Mouse (Mus musculus) mature B cell (primary cell): ENCODE measurements around the gene Pkdcc.

Experiments
- in situ Hi-C: fragments of 300-500 bp; cut with MboI; formaldehyde crosslinking; loops from 2 replicates; pipeline ENCODE4 v1.14.3; 2019

Gene Pkdcc

DNA sequence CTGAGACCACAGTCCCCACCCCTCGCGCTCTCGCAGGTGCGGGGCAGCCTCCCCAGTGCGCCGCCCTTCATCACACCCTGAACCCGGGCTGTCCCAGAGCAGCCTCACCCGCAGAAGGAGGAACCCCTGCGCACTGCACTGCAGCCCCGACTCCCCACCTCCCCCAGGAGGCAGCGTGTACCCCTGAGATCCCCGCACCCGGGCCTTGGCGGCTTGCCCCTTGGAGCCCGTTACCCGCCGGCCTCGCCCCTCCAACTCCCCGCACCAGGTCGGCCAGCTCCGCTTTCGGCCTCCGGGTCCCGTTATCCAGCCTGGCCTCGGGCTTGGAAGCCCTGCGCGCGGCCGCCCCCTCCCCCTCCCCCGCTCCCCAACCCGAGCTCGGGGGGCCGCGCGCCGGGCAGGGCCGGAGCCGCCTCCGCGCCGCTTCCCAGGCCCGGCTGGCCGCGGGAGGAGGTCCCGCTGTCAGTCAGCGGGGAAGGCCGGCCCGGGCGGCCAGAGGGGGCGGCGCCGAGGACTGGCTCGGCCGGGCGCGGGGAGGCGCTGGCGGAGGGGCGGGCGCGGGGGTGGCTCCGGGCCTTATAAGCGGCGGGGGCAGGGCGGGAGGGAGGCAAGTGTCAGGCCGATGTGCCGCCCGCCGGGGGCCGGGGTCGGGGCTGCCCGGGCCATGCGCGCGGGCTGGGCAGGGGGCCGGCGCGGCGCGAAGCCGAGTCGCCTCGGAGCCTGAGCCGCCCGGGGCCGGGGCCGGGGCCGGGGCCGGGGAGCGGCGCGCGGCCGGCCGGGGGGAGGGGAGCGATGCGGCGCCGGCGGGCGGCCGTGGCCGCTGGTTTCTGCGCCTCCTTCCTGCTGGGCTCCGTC is at the start of gene Pkdcc:
Gene Pkdcc, plus strand, starts transcription at position 619 of the 855 bp plus-strand sequence.
- in situ Hi-C loops: no loop called here

DNA sequence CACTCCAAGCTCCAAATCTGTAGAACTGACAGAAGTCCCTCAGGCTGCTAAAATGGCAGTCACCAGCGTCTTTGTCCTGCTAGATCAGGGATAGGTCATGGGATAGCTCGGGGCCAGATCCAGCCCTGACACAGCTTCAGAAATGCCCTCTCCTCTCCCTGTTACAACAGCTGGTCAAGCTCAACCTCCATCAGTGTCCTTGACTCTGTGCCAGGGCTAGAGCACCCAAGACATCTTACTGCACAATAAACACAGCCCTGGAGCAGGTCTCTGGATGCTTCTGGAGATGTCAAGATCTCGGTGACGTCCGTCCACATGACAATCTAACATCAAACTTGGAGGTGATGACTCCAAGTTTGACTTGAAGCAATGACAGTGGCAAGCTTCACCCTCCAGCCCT is 48.9 kb upstream of the Pkdcc start:
- in situ Hi-C loops: no loop called here

- in situ Hi-C loops: no loop called here
These were observed 38.9 kb upstream of the Pkdcc start for GRCm38 (mm10) chr17:83176146-83176545.

- in situ Hi-C loops: no loop called here
These were observed 36.5 kb upstream of the Pkdcc start for GRCm38 (mm10) chr17:83178483-83179150.

DNA sequence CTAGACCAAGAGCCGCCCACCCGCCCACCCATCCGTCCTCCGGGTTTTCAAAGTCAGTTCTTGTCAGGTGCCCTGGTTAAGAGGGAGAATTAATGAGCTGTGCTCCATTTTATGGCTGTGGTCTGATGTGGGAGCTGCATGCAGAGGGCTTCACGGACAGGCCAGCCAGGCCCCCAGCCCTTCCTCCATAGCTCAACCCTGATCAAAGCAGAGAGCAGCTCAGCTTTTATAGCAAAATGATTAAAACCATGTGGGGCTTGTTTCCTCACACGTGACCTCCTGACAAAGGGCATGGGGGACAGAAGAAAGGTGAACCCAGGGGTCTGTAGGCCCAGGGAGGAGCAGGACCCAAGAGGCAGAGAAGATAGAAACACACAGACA is 36.0 kb upstream of the Pkdcc start:
- in situ Hi-C loops: no loop called here

DNA sequence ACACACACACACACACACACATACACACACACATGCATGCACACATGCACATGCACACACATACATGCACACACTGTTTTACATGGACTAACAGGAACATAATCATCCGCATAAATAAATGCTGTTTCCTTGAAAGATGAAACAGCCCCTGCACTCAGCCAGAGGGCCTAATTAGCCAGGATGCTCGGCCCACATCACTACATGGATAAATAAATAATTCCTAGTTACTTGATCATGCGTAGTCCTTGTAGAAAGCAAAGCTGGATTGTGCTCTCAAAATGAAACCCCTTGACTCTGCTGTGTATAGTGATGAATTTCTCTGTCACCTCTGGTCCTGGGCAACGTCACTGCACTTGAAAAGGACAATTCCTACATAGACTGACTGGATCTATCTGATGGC is 35.5 kb upstream of the Pkdcc start:
- in situ Hi-C loops: no loop called here

GRCm38 (mm10) chr17:83181086-83181485 is 34.0 kb upstream of the Pkdcc start:
- in situ Hi-C loops: no loop called here

DNA sequence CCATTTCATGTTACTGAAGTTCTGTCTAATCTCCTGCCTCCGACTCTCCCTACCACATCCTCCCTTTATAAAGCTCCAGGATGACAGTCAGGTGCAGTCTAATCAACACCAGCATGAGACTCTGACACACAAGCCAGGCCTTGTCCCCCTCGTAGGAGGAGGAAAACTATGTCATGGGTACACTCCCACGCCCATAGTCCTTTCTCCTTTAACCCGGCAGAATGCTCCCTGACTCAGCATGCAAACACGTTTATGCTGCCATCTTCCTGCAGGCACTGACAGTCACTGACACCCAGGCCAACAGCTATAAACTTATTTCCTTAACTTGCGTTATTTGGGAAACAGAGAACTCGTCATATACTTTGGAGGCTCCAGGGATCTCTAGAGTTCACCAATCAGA is 33.5 kb upstream of the Pkdcc start:
- in situ Hi-C loops: no loop called here

DNA sequence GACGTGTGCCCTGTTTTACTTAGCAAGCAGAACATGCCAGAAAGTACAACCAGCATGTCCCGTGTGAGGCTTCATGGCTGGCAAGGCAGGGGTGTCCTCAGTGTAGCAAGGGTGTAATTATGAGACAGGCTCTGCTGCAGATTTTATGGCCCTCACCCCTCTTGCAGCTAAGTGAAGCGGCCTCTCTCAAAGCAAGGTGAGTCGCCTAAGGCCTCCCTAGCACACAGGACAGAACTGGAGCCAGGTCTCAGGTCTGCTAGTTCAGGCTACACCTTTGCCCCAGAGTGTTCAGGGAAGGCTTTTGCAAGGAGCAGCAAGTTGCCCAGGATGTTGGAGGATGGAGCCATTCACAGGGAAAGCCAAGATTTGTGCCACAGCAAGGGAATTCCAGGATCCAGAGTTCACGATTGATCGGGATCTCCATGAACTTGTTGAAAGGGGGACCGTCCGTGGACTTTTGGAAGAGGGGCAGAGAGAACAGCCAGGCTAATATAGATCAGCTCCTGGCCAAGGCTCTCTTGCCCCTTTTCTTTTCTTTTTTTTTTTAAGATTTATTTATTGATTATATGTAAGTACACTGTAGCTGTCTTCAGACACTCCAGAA is 32.9 kb upstream of the Pkdcc start:
- in situ Hi-C loops: no loop called here

- in situ Hi-C loops: no loop called here
These were observed 32.3 kb upstream of the Pkdcc start for GRCm38 (mm10) chr17:83182780-83183179.

DNA sequence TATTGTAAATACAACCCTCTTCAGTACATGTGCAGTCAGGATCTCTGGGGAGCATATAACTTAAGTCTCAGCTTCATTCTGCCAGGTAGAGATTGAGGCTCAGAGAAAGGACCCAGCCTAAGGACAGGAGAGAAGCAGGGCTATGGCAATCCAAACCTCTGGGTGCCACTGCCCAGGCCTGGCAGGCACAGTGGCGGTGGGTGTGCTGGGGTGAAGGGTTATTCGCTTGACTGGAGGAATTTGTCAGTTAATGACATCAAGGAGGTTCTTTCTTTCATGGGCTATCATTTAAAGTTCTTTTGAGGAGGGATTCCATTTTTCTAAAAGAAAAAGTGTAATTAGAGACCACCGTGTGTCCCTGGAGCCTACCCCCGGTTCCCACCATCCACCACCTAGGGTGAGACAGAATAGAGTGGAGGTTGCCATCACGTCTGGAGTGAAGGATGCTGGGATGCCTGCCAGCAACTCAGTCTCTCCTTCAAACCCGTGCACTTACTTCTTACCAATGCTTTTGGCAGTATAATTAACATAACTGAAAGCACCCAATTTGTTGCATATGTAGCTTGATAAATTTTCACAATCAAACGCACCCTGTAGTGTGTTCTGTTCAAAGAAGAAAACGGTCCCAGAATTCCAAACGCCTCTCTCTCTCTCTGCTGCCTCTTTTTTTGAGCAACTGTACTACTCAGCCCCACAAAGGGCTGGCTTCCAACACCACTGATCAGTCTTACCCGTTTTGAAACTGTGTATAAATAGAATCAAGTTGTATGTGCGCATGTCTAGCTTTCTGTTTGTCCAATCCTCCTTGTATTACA is 27.1 kb upstream of the Pkdcc start:
- in situ Hi-C loops: no loop called here

GRCm38 (mm10) chr17:83190810-83191209 is 24.3 kb upstream of the Pkdcc start:
- in situ Hi-C loops: no loop called here

DNA sequence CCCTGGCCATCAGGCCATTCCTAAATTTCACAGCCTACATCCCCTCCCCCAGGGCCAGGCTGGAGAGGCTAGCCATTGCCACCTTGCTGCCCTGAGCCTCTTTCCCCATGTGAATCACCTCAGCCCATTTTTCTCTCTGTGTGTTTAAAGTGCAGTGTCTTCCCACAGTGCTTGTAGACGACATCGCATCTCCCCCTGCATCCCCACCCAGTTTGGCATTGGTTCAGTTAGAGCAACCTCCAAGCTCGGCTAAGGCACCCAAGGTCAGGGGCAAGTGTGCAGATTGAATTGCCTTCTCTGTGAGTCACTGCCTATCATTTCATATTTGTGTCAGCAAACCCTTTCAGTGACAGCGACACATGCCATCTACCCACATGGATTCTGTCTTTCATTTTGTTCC is 20.6 kb upstream of the Pkdcc start:
- in situ Hi-C loops: no loop called here

DNA sequence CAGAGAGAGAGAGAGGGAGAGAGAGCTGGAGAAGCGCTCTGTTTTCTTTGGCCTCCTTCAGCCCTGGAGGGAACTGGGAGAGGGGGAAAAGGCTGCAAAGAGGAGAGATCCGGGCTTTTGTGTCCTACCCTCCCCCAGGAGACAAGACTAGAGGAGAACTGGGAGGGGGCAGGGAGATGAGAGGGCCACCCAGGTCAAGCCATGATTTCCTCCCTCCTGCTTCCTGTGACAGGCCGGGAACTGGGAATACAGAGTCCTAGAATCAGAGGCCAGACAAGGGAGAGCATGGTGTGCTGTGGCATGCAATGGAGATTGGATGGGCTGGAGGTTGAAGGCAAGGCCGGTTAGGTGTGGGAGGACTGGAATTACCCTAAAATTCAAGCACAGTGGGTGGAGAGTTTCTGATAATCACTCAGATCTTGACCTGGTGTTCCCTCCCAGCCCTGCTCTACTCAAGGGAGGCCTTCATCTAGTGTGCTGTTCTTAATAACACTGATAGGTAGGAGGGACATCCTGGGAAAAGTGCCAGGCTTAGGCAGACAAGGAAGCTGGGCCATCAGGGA is 17.6 kb upstream of the Pkdcc start:
- in situ Hi-C loops: no loop called here

- in situ Hi-C loops: no loop called here
These were observed 14.6 kb upstream of the Pkdcc start for GRCm38 (mm10) chr17:83200469-83200868.

DNA sequence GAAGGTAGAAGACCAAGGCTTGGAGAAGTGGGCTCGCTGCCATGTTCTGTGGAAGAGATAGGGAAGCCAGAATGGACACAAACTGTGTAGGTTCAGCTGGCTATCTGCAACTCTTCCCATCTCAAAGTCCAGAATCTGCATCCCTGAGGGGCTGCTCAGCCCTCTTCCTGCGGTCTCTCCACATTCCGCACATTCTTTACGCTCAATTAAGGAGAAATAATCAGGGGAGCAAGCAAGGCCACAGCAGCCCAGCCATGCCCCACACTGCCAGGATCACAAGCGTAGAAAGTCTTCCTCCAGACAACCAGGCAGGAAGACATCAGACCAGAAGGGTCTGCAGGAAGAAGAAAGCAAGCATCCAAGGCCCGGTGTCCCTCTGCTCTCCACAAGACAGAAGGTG is 13.8 kb upstream of the Pkdcc start:
- in situ Hi-C loops: no loop called here

DNA sequence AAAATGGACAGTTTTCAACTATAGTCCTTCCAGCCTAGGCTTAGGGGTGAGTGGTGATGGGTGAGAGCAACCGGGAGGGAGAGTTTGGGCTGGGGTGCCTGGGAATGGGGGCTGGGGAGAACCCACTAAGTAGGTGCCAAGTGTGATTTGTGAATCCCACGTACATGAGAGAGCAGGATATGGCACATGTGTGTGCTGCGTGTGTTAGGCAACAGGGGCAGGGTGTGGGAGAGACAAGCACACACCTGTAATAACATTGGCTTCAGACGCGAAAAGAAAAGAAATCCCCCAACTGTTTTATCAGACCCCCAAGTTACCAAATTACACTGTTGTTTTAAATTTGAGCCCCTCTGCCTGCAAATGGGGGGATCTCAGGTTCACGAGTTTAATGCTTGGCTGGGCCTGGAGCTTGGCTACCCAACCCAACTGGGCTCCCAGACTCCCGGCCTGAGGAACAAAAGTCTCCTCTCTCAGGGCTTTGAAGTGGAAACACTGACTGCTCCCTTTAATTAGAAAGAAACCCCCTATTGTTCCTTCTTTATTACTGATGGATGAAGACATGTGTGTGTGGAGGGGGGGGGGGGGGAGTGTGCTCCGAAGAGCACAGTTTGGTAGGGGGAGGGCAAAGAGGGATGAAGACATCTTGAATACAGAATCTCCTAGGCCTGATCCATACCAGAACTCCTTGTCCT is 11.3 kb upstream of the Pkdcc start:
- in situ Hi-C loops: no loop called here

DNA sequence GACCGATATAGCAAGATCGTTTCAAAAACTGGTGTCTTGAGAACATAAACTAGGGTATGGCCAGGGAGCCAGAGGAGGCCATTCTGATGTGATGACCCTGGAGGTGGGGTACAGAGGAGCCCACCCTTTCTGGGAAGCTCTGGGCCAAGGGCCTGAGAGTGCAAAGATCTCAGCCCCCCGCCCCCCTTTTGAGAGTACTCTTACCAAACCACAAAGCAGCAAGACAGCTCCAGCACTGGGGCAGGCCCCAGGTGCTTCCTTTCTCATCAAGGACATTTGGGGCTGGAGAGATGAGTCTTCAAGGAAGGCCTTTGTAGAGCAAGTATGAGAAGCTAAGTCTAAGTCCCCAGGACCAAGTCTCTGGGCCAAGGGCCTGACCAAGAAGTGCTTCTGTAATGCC is 7.8 kb upstream of the Pkdcc start:
- in situ Hi-C loops: no loop called here

- in situ Hi-C loops: no loop called here
These were observed 6.6 kb upstream of the Pkdcc start for GRCm38 (mm10) chr17:83208455-83208854.

- in situ Hi-C loops: no loop called here
These were observed 4.6 kb upstream of the Pkdcc start for GRCm38 (mm10) chr17:83210531-83210930.

- in situ Hi-C loops: no loop called here
These were observed 3.9 kb upstream of the Pkdcc start for GRCm38 (mm10) chr17:83211196-83211595.
